Mouse (Mus musculus) left cerebral cortex, adult 6 months (tissue): Measurements from ENCODE around the gene Myl7. TPM values are rescaled to one million over a fixed set of nuclear protein-coding genes. Genes with fewer than 3 reads are reported as not detected.

Experiments
- long read RNA-seq, 2 experiments: library from polyadenylated mRNA; unstranded; transcript quantifications; one replicate each; pipeline ENCODE4 v2.0.0; 2019 to 2020
- polyA plus RNA-seq: library from polyadenylated mRNA; unstranded; fragments of <200 nt; fragmentation: Nextera tagmentation; gene quantifications from 2 replicates; pipeline ENCODE4 v1.2.3, GENCODE M21; 2021

Gene Myl7
- not detected in 2 replicates for polyA plus RNA-seq
- long read RNA-seq, experiment 1 = 0 reads
- long read RNA-seq, experiment 2 = 0 reads

DNA sequence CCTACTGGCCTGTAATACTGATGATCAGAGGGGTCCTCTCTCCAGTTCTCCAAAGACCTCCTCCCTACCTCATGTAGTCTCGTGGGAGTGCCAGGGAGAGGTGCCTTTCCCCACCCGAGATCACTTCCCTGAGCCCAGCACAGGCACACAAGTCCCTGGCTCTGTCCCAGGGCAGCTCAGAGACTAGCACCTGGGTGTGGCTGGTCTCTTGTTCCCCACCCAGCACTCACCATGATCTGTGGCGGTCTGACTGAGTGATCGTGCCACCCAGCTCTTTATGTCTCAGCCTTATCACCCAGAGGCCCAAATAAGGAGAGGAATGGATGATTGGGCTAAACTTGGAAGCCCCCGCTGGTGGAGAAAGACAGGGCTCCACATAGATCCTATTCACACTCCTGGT lies at the start of gene Myl7:
TSS of gene Myl7 (minus strand) at position 252 of the 400 bp plus-strand sequence.

DNA sequence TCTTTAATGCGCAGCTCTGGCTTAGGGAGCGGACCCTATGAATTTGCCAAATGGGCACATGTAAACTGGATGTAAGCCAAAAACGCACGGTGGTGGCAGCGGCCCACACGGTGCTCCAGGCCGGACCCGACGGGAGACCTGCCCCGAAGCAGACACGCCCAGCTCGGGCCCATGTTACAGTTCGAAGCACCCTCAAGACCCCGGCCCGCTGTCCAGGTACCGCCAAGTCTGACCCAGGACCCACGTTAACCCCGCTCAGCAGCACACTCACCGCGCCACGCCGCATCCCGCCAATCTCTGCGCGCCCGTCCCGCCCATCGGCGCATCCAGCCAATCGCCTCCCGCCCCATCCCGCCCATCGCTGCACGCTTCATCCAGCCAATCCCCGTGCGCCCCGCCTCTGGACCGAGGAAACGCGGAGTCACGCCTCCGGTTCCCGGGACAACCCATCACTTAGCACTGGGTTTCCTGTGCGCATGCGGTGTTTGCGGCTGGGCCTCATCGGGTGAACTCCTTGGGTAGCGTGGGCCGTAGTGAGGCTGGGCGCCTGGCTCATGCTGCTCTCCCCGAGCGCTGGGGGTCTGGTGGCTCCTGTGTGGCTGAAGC lies 20.6 kb downstream of the Myl7 start, which contains the start of gene Pold2:
TSS of gene Pold2 (minus strand) at position 372 of the 606 bp plus-strand sequence.

DNA sequence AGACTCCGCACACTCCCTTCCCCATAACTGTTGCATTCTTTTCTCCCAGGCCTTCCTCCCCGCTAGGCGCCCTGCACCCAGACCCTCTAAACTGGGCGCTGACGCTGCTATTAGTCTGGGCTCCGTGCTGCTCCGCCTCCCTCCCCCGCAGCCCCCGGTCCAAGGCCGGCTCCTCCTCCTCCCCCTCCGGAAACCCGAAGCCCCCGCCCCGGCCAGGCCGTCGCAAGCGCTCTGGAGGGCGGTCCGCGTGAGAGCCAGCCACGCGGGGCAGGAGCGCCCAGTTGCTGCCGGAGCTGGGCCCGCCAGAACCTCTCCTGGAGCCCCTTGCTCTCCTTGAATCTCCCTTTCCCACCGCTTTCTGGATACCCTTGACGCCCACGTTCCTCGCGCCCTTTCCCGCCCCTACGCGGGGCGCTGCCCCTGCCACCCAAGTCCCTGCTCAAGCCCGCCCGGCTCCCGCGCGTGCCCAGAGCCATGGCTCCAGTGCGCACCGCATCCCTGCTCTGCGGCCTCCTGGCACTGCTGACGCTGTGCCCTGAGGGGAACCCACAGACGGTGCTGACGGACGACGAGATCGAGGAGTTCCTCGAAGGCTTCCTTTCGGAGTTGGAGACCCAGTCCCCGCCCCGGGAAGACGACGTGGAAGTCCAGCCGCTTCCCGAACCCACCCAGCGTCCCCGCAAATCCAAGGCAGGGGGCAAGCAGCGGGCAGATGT lies 36.7 kb downstream of the Myl7 start, which contains the start of gene Aebp1:
TSS of gene Aebp1 (plus strand) at position 270 of the 716 bp plus-strand sequence.

Other genes starting within 250 kb of the Myl7 start
- 278 and 281 TPM in 2 replicates for gene Mrps24, start 183.1 kb downstream of the Myl7 start, polyA plus RNA-seq
- gene Urgcp, start 136.4 kb downstream of the Myl7 start, polyA plus RNA-seq = 26.7 and 30.7 TPM in 2 replicates
- gene Dbnl, start 110.3 kb downstream of the Myl7 start, polyA plus RNA-seq = 61.8 and 68.9 TPM in 2 replicates
- gene Pgam2, start 95.0 kb downstream of the Myl7 start, polyA plus RNA-seq = 18.1 and 21.2 TPM in 2 replicates
- 2.4 and 2.5 TPM in 2 replicates for gene Polm, start 60.8 kb downstream of the Myl7 start, polyA plus RNA-seq
- gene Aebp1, start 36.8 kb downstream of the Myl7 start, polyA plus RNA-seq = 7.2 and 9.0 TPM in 2 replicates
- 25.8 and 25.9 TPM in 2 replicates for gene Pold2, start 20.5 kb downstream of the Myl7 start, polyA plus RNA-seq
- gene Gck, start 51.3 kb upstream of the Myl7 start, polyA plus RNA-seq = 1.1 and 2.8 TPM in 2 replicates
- gene Ykt6, start 56.9 kb upstream of the Myl7 start, polyA plus RNA-seq = 26.9 and 28.7 TPM in 2 replicates
- 179 and 286 TPM in 2 replicates for gene Camk2b, start 167.6 kb upstream of the Myl7 start, polyA plus RNA-seq